Mouse (Mus musculus) limb, embryonic 14.5 days (tissue): Measurements from ENCODE around the gene Mr1. TPM values are rescaled to one million over a fixed set of nuclear protein-coding genes. Genes with fewer than 3 reads are reported as not detected.

Source experiments
- ATAC-seq: fragments of 200-750 bp; cut with Nextera tagmentation; 2 replicates; pipeline ENCODE4 v1.8.0; 2017; ENCODE audit warnings: low read depth, moderate number of reproducible peaks, moderate TSS enrichment; ENCODE audit not compliant: low FRiP score
- DNase-seq: peaks from one replicate; pipeline ENCODE4 v3.0.0-alpha.2; 2015; ENCODE audit warnings: low spot score
- H3K27ac ChIP-seq: fragments of 300-500 bp; sonication (generic); replicated peaks from 2 replicates; pipeline ENCODE4 v1.5.1; 2014; ENCODE audit warnings: low read depth, mild to moderate bottlenecking, low read length, moderate library complexity, mixed read lengths
- H3K27me3 ChIP-seq: fragments of 300-500 bp; sonication (generic); 2 replicates; pipeline ENCODE4 v1.6.1; 2014; ENCODE audit warnings: low read length, mixed read lengths; ENCODE audit not compliant: control insufficient read depth, insufficient read depth
- H3K36me3 ChIP-seq: fragments of 300-500 bp; sonication (generic); 2 replicates; pipeline ENCODE4 v1.6.1; 2014; ENCODE audit warnings: mild to moderate bottlenecking, low read length, moderate library complexity, mixed read lengths; ENCODE audit not compliant: control insufficient read depth, insufficient read depth
- H3K4me1 ChIP-seq: fragments of 300-500 bp; sonication (generic); 2 replicates; pipeline ENCODE4 v1.6.1; 2014; ENCODE audit warnings: antibody characterized with exemption, low read length, mixed read lengths; ENCODE audit not compliant: control insufficient read depth, insufficient read depth
- H3K4me2 ChIP-seq: fragments of 300-500 bp; sonication (generic); replicated peaks from 2 replicates; pipeline ENCODE4 v1.6.1; 2014; ENCODE audit warnings: low read depth, mild to moderate bottlenecking, low read length, moderate library complexity; ENCODE audit not compliant: severe bottlenecking
- H3K4me3 ChIP-seq: fragments of 300-500 bp; sonication (generic); replicated peaks from 2 replicates; pipeline ENCODE4 v1.5.1; 2014; ENCODE audit warnings: low read length
- H3K9ac ChIP-seq: fragments of 300-500 bp; sonication (generic); 2 replicates; pipeline ENCODE4 v1.6.1; 2014; ENCODE audit warnings: mild to moderate bottlenecking, low read depth, low read length, moderate library complexity; ENCODE audit not compliant: severe bottlenecking
- H3K9me3 ChIP-seq: fragments of 300-500 bp; sonication (generic); 2 replicates; pipeline ENCODE4 v1.6.1; 2016; ENCODE audit warnings: low read length; ENCODE audit not compliant: control insufficient read depth
- POLR2A ChIP-seq: fragments of 200-500 bp; IDR thresholded peaks from 2 replicates; pipeline ENCODE4 v1.8.0; 2012; ENCODE audit warnings: inconsistent platforms, mild to moderate bottlenecking, moderate library complexity, borderline replicate concordance; ENCODE audit not compliant: insufficient read depth, insufficient read length; ENCODE audit errors: extremely low read depth
- WGBS: fragments of 180-500 bp; shearing (Covaris S2); extraction: QIAGEN DNeasy Blood & Tissue Kit; methylation state at CpG from one replicate; pipeline ENCODE4 v1.1.7; 2014; 5-methylcytosine and 5-hydroxymethylcytosine counted together
- polyA plus RNA-seq, 2 experiments: library from polyadenylated mRNA; depleted of rRNA in 1 of 2; stranded (reverse) in 1 of 2; unstranded in 1 of 2; fragments of >200 nt; fragmentation: Nextera tagmentation in 1 of 2; extraction: Ambion mirVana in 1 of 2; gene quantifications; 2 replicates each; pipeline versions ENCODE4 v1.2.1 to v1.2.3; 2012 to 2014

Mr1 gene
- polyA plus RNA-seq, 2 experiments = 8.2 to 10.5 TPM

- no peak for TF ChIP-seq POLR2A
- DNase-seq = no peak
- 95% methylated on average over 3 of the region's 3 CpGs for WGBS
- H3K4me2 ChIP-seq = no peak overlapping the region
- no peaks in the 10 kb centered on the region for H3K9me3 ChIP-seq
- H3K4me1 ChIP-seq = peaks cover 8% of the 10 kb centered on the region
- H3K27me3 ChIP-seq = no peaks in the 10 kb centered on the region
- H3K4me3 ChIP-seq = no peak overlapping the region
- no peaks in the 10 kb centered on the region for H3K36me3 ChIP-seq
- no peak overlapping the region for H3K9ac ChIP-seq
- no peak overlapping the region for H3K27ac ChIP-seq
- ATAC-seq = no peak
Measured at GRCm38 (mm10) chr1:155149403-155149802, 2.8 kb upstream of the Mr1 start.

- Histone ChIP-seq H3K27me3 (no peaks in the 10 kb centered on the region), H3K36me3 (no peaks in the 10 kb centered on the region), H3K27ac (no peak overlapping the region), H3K4me1 (peaks cover 8% of the 10 kb centered on the region), H3K4me3 (no peak overlapping the region), H3K4me2 (no peak overlapping the region), H3K9ac (no peak overlapping the region), H3K9me3 (no peaks in the 10 kb centered on the region)
- TF ChIP-seq POLR2A = no peak
- WGBS = 86% methylated on average over 2 of the region's 2 CpGs
- ATAC-seq = no peak
- no peak for DNase-seq
Measured at GRCm38 (mm10) chr1:155147228-155147627, 614 bp upstream of the Mr1 start.

- Histone ChIP-seq H3K27ac (0 out of 2 replicates have a peak overlapping the region, but pooled peaks have one; percentile 59), H3K27me3 (no peaks in the 10 kb centered on the region), H3K9me3 (no peaks in the 10 kb centered on the region), H3K9ac (peak overlapping the region; percentile 57; the same call in 1 of the 2 replicates), H3K4me2 (peak overlapping the region; percentile 51), H3K4me1 (peaks cover 8% of the 10 kb centered on the region), H3K4me3 (peak overlapping the region; percentile 44), H3K36me3 (no peaks in the 10 kb centered on the region)
- no peak for TF ChIP-seq POLR2A
- WGBS = 36% methylated on average over 6 of the region's 6 CpGs
- no peak for ATAC-seq
- DNase-seq = peak; percentile 54
Measured at GRCm38 (mm10) chr1:155145620-155146019, 994 bp downstream of the Mr1 start.

GRCm38 (mm10) chr1:155140076-155140475 is 6.5 kb downstream of the Mr1 start:
- ATAC-seq (no peak), DNase-seq (no peak)
- Histone ChIP-seq H3K4me2 (no peak overlapping the region), H3K4me1 (peaks cover under 1% of the 10 kb centered on the region), H3K36me3 (no peaks in the 10 kb centered on the region), H3K9me3 (no peaks in the 10 kb centered on the region), H3K9ac (no peak overlapping the region), H3K27ac (no peak overlapping the region), H3K4me3 (no peak overlapping the region), H3K27me3 (no peaks in the 10 kb centered on the region)
- no peak for TF ChIP-seq POLR2A
- WGBS = 69% methylated on average over 2 of the region's 2 CpGs

- Histone ChIP-seq H3K4me1 (peaks cover 4% of the 10 kb centered on the region; the same call in 1 of the 2 replicates), H3K27ac (no peak overlapping the region), H3K9me3 (no peaks in the 10 kb centered on the region), H3K4me2 (no peak overlapping the region), H3K9ac (no peak overlapping the region), H3K4me3 (no peak overlapping the region), H3K36me3 (no peaks in the 10 kb centered on the region), H3K27me3 (no peaks in the 10 kb centered on the region)
- ATAC-seq (no peak), DNase-seq (no peak)
- TF ChIP-seq POLR2A = no peak
- WGBS = 93% methylated on average over 7 of the region's 7 CpGs
Measured at GRCm38 (mm10) chr1:155138795-155139194, 7.8 kb downstream of the Mr1 start.

- Histone ChIP-seq H3K9ac (no peak overlapping the region), H3K4me3 (no peak overlapping the region), H3K4me2 (no peak overlapping the region), H3K27ac (no peak overlapping the region), H3K27me3 (no peaks in the 10 kb centered on the region), H3K9me3 (no peaks in the 10 kb centered on the region), H3K4me1 (peaks cover 4% of the 10 kb centered on the region; the same call in 1 of the 2 replicates), H3K36me3 (no peaks in the 10 kb centered on the region; the same call in 1 of the 2 replicates)
- WGBS = 38% methylated on average over 8 of the region's 8 CpGs
- DNase-seq (no peak), ATAC-seq (peak; percentile 34; the same call in 1 of the 2 replicates)
- TF ChIP-seq POLR2A = no peak
Measured at GRCm38 (mm10) chr1:155134866-155135265, 11.7 kb downstream of the Mr1 start.
